Mouse (Mus musculus) layer of hippocampus, postnatal 36 days (tissue): Measurements from ENCODE around the gene Slc15a2. TPM values are rescaled to one million over a fixed set of nuclear protein-coding genes. Genes with fewer than 3 reads are reported as not detected.

Source experiments
- microRNA-seq, 2 experiments: library from miRNA; unstranded; fragments of <30 nt; microRNA quantifications; one replicate each; pipeline ENCODE4 v1.2.0; 2021
- total RNA-seq, 2 experiments: library from RNA; stranded (reverse); gene quantifications; 2 replicates each; pipeline ENCODE4 v1.2.3; 2021

Gene Slc15a2
- total RNA-seq, 2 experiments from 2014 or later, result 39.7 to 44.0 TPM

Small RNA genes within 50 kb of the gene (microRNA-seq; reads per million reads assigned to microRNA genes)
- 0 reads per million in 2 experiments for gene Gm22617

Other genes with a start within 250 kb of the Slc15a2 start
- 1 to 10 TPM; 1.3 to 2.0 TPM for gene Casr, start 222.8 kb downstream of the Slc15a2 start, total RNA-seq
- 1 to 10 TPM; 1.3 to 1.4 TPM for gene Cd86, start 118.9 kb downstream of the Slc15a2 start, total RNA-seq
- under 1 TPM; 0.25 TPM for gene Ildr1, start 91.0 kb downstream of the Slc15a2 start, total RNA-seq
- 10 to 100 TPM; 38.9 to 39.1 TPM for gene Iqcb1, start 43.4 kb upstream of the Slc15a2 start, total RNA-seq
- 1 to 10 TPM; 1.1 to 1.2 TPM for gene Eaf2, start 90.0 kb upstream of the Slc15a2 start, total RNA-seq
- gene Golgb1, start 90.2 kb upstream of the Slc15a2 start, total RNA-seq, result 10 to 100 TPM; 74.1 to 82.4 TPM
- gene Hcls1, start 150.0 kb upstream of the Slc15a2 start, total RNA-seq, result 1 to 10 TPM; 3.2 to 4.5 TPM
- gene Fbxo40, start 205.5 kb upstream of the Slc15a2 start, total RNA-seq, result under 1 TPM in 1 of 2 experiments, not detected in 1; 0.07 TPM
- gene Polq, start 226.8 kb upstream of the Slc15a2 start, total RNA-seq, result 1 to 10 TPM; 1.2 to 1.4 TPM